Mouse (Mus musculus) layer of hippocampus, postnatal 14 days (tissue): Measurements from ENCODE around the gene Gm21750. TPM values are rescaled to one million over a fixed set of nuclear protein-coding genes. Genes with fewer than 3 reads are reported as not detected.
"Not testable (repeated sequence)": the region's sequence is repeated elsewhere in the genome, so short reads cannot be mapped to it uniquely, and the experiment has no call there.

Source experiments
- DNase-seq, 2 experiments: peaks; one replicate each; pipeline ENCODE4 v3.0.0; 2021 to 2022; ENCODE audit warnings: low spot score in 2 of 2, mixed read lengths in 1 of 2
- long read RNA-seq, 2 experiments: library from polyadenylated mRNA; stranded (forward); transcript quantifications; one replicate each; pipeline ENCODE4 v2.0.0; 2021
- total RNA-seq, 2 experiments: library from RNA; stranded (reverse); gene quantifications; 2 replicates each; pipeline ENCODE4 v1.2.3; 2021

Gm21750 gene
- not detected for total RNA-seq
- long read RNA-seq, experiment 1: 0 reads
- long read RNA-seq, experiment 2: 0 reads

DNA sequence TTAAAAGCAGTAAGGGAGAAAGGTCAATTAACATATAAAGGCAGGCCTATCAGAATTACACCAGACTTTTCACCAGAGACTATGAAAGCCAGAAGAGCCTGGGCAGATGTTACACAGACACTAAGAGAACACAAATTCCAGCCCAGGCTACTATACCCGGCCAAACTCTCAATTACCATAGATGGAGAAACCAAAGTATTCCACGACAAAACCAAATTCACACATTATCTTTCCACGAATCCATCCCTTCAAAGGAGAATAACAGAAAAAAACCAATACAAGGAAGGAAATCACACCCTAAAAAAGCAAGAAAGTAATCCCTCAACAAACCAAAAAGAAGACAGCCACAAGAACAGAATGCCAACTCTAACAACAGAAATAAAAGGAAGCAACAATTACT is at the start of gene Gm21750:
Gene Gm21750, plus strand, starts transcription at position 301 of the 400 bp plus-strand sequence.
- not testable (repeated sequence) for DNase-seq

DNA sequence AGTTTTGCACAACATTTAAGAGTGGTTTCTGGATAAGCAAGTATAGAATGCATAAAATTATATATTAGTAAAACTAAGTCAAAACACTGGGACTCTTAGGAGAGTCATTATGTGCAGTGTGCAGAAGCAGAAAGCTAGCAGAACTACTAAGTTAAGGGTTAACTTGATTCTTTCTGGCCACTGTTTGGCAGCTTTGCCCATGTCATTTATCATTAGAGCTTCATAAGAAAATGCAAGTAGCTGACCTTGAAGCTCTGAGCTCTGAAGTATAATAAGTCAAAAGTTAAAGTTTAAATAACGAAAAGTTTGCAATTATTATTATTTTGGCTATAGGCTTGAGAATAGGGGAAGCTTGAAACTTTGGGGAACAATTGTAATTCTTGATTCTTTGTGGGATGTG is 46.1 kb upstream of the Gm21750 start:
- not testable (repeated sequence) for DNase-seq

DNA sequence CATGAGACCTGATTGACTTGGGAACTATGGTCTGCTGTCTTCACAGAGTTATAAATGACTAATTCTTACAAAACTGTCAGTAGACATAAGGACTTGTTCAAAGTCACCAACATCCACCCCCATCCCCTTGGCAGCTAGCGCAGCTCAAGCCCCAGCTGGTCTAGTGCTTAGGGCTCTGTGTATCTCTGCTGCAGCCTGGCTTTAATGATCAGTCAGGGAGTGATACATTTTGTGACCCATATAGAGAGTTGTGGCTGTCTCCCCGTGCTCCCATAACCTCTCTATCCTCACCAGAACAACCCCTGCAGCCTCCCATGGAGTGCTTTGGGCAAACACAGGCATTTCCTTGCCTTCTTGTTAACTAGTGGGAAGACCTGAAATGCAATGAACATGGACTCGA is 40.1 kb upstream of the Gm21750 start:
- DNase-seq: peak in 1 of 2 experiments; percentile 33

DNA sequence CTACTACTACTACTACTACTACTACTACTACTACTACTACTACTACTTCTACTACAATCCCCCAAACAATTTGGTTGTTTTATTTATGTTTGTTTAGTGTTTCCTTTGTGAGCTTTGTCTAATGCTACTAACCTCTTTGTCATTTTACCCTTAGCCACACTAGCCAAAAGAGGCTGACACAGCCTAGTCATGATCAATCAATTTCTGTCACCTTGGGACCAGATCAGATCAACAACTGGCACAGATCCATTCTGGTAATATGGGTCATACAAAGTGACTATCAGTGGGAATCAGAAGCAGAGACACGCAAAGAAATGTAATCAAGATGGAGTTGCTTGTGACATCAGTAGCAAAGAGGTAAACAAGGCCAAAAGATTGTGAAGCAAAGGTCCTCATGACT is 38.0 kb upstream of the Gm21750 start:
- DNase-seq: no peak

DNA sequence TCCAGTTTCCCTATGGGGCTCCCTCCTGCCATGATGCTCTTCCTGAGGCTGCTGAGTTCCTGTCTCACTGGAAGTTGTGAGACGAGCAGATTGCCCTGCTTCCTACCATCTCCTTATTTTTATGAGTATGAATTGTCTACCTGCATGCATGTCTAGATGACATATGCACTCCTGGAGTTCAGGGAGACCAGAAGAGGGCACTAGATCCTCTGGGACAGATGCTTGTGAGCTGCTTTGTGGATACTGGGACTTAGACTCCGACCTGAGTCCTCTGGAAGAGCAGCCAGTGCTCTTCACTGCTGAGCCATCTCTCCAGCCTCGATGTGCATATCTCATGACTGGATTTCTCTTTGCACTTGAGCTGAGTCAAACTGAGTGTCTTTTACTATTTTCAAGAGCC is 35.6 kb upstream of the Gm21750 start:
- no peak for DNase-seq

DNA sequence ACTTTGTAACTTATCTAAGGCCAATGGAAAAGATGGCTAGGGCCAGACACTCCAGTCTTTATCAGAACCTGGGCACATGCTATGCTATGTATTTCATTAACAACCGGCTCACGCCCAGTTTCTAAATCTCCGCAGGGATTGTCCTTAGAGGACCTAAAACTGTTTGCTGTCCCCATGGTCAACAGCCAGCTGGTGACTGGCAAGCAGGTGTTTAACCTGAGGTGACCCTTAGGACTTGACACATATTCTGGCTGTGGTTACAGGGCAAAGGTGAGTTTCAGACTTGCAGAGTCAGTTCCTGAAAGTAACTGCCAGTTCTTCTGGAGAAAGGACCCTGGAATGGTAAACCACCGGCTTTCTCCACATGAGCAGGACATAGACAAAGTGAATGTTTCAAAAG is 29.5 kb upstream of the Gm21750 start:
- no peak for DNase-seq

- DNase-seq: peak; percentile 52 to 76
These were observed 28.3 kb upstream of the Gm21750 start for GRCm38 (mm10) chr14:73632648-73633263.

DNA sequence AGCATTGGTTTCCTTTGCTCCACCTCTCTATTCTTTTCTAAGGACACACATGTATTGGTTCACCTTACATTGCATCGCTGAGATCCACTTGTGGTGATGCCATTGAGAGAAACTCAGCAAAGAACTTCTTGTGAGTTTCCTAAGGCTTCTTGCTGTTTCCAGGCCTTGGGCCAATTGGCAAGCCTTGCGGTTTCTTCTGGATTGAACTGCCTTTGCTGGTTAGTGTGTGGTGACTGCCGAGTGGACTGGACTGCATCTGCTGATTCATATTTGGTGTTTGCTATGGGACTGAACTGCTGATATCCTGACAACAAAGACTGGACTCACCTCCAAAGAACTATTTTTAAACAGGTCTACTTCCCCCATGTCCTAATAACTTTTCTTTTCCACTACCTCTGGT is 26.7 kb upstream of the Gm21750 start:
- DNase-seq: no peak

DNA sequence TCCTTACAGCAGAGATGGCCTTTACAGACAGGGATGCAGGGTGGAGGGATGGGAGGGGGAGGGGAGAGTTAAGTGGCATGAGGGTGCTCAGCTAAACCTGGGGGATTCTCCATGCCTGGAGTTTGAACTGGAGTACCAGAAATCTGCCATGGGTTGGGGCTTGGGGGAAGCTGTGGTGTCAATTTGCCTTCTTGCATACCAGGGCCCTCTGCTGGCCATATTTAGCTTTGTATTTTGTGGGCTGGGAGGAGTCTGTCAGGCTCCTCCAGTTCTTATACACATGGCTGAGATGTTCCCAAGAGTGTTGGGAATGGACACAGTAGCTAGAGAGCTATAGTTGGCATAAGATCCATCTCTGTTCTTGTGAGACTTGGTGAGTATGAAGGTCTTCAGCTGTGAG is 23.6 kb upstream of the Gm21750 start:
- no peak for DNase-seq

DNA sequence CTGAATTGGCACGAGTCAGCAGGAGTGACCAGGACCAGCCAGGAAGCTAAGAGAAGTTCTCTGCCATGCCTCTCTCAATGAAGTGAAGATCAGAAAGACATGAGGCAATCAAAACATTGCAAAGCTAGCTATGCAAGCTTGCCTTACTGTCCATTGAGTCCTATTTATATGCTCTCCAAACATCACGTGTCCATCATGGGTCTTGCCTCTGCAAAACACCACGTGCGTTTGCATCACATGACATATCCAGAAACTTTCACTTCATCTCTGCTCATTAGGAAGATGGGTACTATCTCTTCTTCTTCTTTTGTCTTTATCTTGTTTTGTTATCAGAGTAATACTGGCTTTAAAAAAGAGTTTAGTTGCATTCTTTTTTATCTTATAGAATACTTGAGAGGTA is 10.8 kb upstream of the Gm21750 start:
- DNase-seq: no peak

GRCm38 (mm10) chr14:73670091-73670490 is 9.1 kb downstream of the Gm21750 start:
- peak in 1 of 2 experiments; percentile 35 for DNase-seq

DNA sequence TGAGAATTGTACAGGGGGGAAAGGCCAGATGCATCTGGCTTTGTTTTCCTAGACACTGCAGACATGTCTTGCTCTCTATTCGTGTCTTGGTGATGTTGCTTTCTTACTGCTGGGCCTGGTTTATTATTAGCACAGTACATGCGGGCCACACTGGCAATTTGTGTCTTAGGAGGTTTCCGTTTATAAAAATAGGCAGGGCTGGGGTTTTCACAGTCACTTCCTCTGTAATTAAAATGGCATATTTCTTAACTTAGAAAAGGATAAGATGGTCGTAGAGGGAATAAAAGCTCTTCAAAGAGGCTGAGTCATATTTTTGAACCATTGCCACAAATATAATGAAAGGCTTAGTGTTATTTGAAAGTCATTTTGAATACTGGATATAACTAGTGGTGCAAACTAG is 26.7 kb downstream of the Gm21750 start:
- no peak for DNase-seq

GRCm38 (mm10) chr14:73688427-73688826 is 27.4 kb downstream of the Gm21750 start:
- no peak for DNase-seq

GRCm38 (mm10) chr14:73700256-73700655 is 39.2 kb downstream of the Gm21750 start:
- DNase-seq: peak in 1 of 2 experiments; percentile 52

- no peak for DNase-seq
These were observed 48.5 kb downstream of the Gm21750 start for GRCm38 (mm10) chr14:73709412-73710110.

Other genes starting within 250 kb of the Gm21750 start
- 10 to 100 TPM; 29.5 to 31.3 TPM for gene Med4, start 151.2 kb upstream of the Gm21750 start, total RNA-seq
- 100 to 1,000 TPM; 153 to 156 TPM for gene Sucla2, start 135.9 kb upstream of the Gm21750 start, total RNA-seq
- 1 to 10 TPM; 6.2 to 8.8 TPM for gene Nudt15, start 113.0 kb upstream of the Gm21750 start, total RNA-seq